In genomic region chr9:41326772-41327560, GRCm38 (mm10) we compare ENCODE assay signal across 8 mouse cellular contexts.
DNase-seq lines count a peak whose midpoint lies in the region; ATAC-seq lines count a peak whose summit lies in the region.

No protein-coding gene starts in this region.

- no peaks in the 10 kb centered on the region; the same call in 1 of the 2 replicates for H3K4me1 ChIP-seq in intestine, embryonic 16.5 days (ENCODE audit: control insufficient read depth, insufficient read depth, low read length)
- H3K4me1 ChIP-seq in lung, embryonic 16.5 days (replicated peaks; ENCODE audit: control insufficient read depth, insufficient read depth, low read length): peaks cover 9% of the 10 kb centered on the region

- peak; percentile 65 for DNase-seq in MN1 (ENCODE audit: low spot score)
- peak; percentile 87 for DNase-seq in embryo, embryonic 10 days (ENCODE audit: low spot score)
- DNase-seq in gastrocnemius, postnatal 36 days: peak; percentile 32 to 46
- peak; percentile 40 for DNase-seq in retina, embryonic 14.5 days (ENCODE audit: low spot score)
- no peak for DNase-seq in right cerebral cortex, adult 18-20 months

- peak overlapping the region; percentile 58 for H3K27ac ChIP-seq in intestine, embryonic 16.5 days (ENCODE audit: low read length)
- peak overlapping the region; percentile 63 for H3K27ac ChIP-seq in lung, embryonic 16.5 days (ENCODE audit: low read length)

- WGBS in intestine, embryonic 16.5 days: 27% methylated on average over 10 of the region's 10 CpGs
- 20% methylated on average over 10 of the region's 10 CpGs for WGBS in lung, embryonic 16.5 days

- no peak overlapping the region for H3K4me3 ChIP-seq in intestine, embryonic 16.5 days (ENCODE audit: low read length)
- no peak overlapping the region for H3K4me3 ChIP-seq in lung, embryonic 16.5 days (ENCODE audit: low read length)

- H3K9ac ChIP-seq in intestine, embryonic 16.5 days (ENCODE audit: low read depth, low read length): no peak overlapping the region
- H3K9ac ChIP-seq in lung, embryonic 16.5 days (ENCODE audit: low read length): peak overlapping the region; percentile 40; the same call in 1 of the 2 replicates

- peak; percentile 71 for ATAC-seq in intestine, embryonic 16.5 days
- peak; percentile 95 for ATAC-seq in lung, embryonic 16.5 days (ENCODE audit: low read depth)
- no peak for ATAC-seq in monocyte, adult 5-6 weeks (replicated peaks; ENCODE audit: insufficient number of reproducible peaks, low FRiP score, low TSS enrichment, poor library complexity, severe bottlenecking)

- no peaks in the 10 kb centered on the region for H3K36me3 ChIP-seq in intestine, embryonic 16.5 days (ENCODE audit: control insufficient read depth, insufficient read depth, low read length)
- no peaks in the 10 kb centered on the region for H3K36me3 ChIP-seq in lung, embryonic 16.5 days (ENCODE audit: control insufficient read depth, insufficient read depth, low read length)

- no peaks in the 10 kb centered on the region for H3K9me3 ChIP-seq in intestine, embryonic 16.5 days (ENCODE audit: control insufficient read depth, low read length)
- H3K9me3 ChIP-seq in lung, embryonic 16.5 days (ENCODE audit: control insufficient read depth, low read length): no peaks in the 10 kb centered on the region

- 0 out of 2 replicates have a peak overlapping the region, but pooled peaks have one; percentile 2 for H3K4me2 ChIP-seq in intestine, embryonic 16.5 days (ENCODE audit: low read depth, low read length)
- H3K4me2 ChIP-seq in lung, embryonic 16.5 days (ENCODE audit: low read depth, low read length): peak overlapping the region; percentile 23

- intact Hi-C loops in gastrocnemius, postnatal 36 days (cut with DNase I): no loop called here

- H3K27me3 ChIP-seq in intestine, embryonic 16.5 days (replicated peaks; ENCODE audit: control insufficient read depth, insufficient read depth, low read length): no peaks in the 10 kb centered on the region
- no peaks in the 10 kb centered on the region for H3K27me3 ChIP-seq in lung, embryonic 16.5 days (ENCODE audit: control insufficient read depth, insufficient read depth, low read depth, low read length)
